Mouse (Mus musculus): ENCODE results near the gene Brd2. TPM values are rescaled to one million over a fixed set of nuclear protein-coding genes. Genes with fewer than 3 reads are reported as not detected.
A peak's percentile ranks its signal among the peaks of the same experiment; 100 is the strongest.

Gene Brd2
- polyA plus RNA-seq, 1 experiment = 117 TPM

- TF ChIP-seq POLR2A (IDR thresholded peaks at IDR 0.05; ENCODE audit: low read depth, low read length) (no peak), CTCF (conservative IDR thresholded peaks at IDR 0.05; ENCODE audit: insufficient read depth, insufficient read length, low read depth, low read length) (no peak)
- WGBS = 75% methylated on average over 7 of the region's 7 CpGs
- DNase-seq = no peak
- H3K27me3 ChIP-seq (replicated peaks; ENCODE audit: control insufficient read depth, insufficient read depth, low read length) = no peaks in the 10 kb centered on the region
- peaks cover 6% of the 10 kb centered on the region for H3K4me1 ChIP-seq (ENCODE audit: control insufficient read depth, insufficient read depth, low read length)
- peaks cover 55% of the 10 kb centered on the region for H3K36me3 ChIP-seq (ENCODE audit: control insufficient read depth, insufficient read depth, low read length)
- no peak overlapping the region for H3K4me3 ChIP-seq (ENCODE audit: insufficient read depth, low read depth, low read length)
- H3K27ac ChIP-seq (ENCODE audit: insufficient read depth, low read depth, low read length) = no peak overlapping the region
These were observed 8.3 kb downstream of the Brd2 start for GRCm38 (mm10) chr17:34114114-34114513.

GRCm38 (mm10) chr17:34110309-34110708, 12.1 kb downstream of the Brd2 start:
- no peak for DNase-seq
- Histone ChIP-seq H3K36me3 (ENCODE audit: control insufficient read depth, insufficient read depth, low read length) (peaks cover 32% of the 10 kb centered on the region), H3K4me3 (ENCODE audit: insufficient read depth, low read depth, low read length) (no peak overlapping the region), H3K27me3 (replicated peaks; ENCODE audit: control insufficient read depth, insufficient read depth, low read length) (no peaks in the 10 kb centered on the region), H3K4me1 (ENCODE audit: control insufficient read depth, insufficient read depth, low read length) (no peaks in the 10 kb centered on the region), H3K27ac (ENCODE audit: insufficient read depth, low read depth, low read length) (no peak overlapping the region)
- 41% methylated on average over 8 of the region's 8 CpGs for WGBS
- TF ChIP-seq CTCF (conservative IDR thresholded peaks at IDR 0.05; ENCODE audit: insufficient read depth, insufficient read length, low read depth, low read length) = no peak
- TF ChIP-seq POLR2A (IDR thresholded peaks at IDR 0.05; ENCODE audit: low read depth, low read length) = no peak

DNA sequence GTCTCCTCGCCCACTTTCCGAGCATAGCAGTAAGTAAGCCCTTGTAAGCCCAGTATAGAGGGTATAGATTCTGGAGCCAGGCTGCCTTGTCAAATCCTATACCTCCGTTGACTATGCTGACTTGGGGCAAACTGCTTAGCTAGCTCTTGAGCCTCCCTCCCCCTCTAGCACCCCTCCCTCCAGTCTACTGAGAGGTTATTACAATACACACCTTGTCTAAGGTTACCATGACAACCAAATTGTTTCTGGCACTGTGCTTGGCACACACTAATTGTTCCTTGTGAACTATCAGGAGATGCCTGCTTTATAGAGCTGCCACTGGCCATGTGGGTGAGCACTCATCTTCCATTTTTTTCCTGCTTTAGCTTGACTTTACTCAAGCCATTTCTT, 12.6 kb downstream of the Brd2 start:
- Histone ChIP-seq H3K27ac (ENCODE audit: insufficient read depth, low read depth, low read length) (no peak overlapping the region), H3K4me3 (ENCODE audit: insufficient read depth, low read depth, low read length) (no peak overlapping the region), H3K36me3 (ENCODE audit: control insufficient read depth, insufficient read depth, low read length) (peaks cover 28% of the 10 kb centered on the region), H3K4me1 (ENCODE audit: control insufficient read depth, insufficient read depth, low read length) (no peaks in the 10 kb centered on the region), H3K27me3 (replicated peaks; ENCODE audit: control insufficient read depth, insufficient read depth, low read length) (no peaks in the 10 kb centered on the region)
- TF ChIP-seq CTCF (conservative IDR thresholded peaks at IDR 0.05; ENCODE audit: insufficient read depth, insufficient read length, low read depth, low read length) (no peak), POLR2A (IDR thresholded peaks at IDR 0.05; ENCODE audit: low read depth, low read length) (no peak)
- WGBS = 71% methylated on average over 3 of the region's 3 CpGs
- DNase-seq = no peak

DNA sequence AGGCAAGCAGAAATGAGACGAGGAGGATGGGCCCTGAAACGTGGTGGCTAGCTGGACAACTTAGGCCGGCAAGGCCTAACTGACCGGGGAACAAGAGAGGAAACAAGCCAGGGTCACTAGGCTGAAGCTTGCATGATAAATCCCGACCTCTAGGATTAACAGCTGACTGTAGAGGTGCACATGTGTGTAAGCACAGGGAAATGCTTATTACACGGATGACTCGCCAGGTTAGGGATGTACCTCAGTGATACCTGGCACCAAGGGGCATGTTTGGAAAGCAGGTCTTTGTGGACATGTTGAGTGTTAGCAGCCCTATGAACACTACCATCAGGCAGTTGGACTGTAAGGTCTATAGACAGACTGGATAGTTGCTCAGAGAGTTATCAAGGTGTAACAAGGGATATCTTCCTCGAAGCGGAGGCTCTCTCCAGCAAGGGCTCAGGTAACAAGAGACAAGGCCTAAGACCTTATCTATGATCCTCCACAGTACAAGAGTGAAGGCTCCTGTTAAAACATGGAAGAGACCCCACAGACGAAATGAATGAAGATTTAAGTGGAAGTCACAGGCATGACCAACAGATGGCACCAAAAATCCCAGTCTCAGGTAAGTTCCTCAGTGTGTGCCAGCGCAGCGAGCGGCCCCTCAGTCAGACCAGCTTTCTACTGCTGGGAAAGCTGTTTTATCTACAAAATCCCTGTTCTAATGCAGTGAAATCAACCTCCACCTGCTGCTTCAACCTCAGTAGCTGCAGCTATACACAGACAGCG, 13.2 kb downstream of the Brd2 start:
- no peak for DNase-seq
- H3K4me3 ChIP-seq (ENCODE audit: insufficient read depth, low read depth, low read length) = no peak overlapping the region
- peaks cover 26% of the 10 kb centered on the region for H3K36me3 ChIP-seq (ENCODE audit: control insufficient read depth, insufficient read depth, low read length)
- no peaks in the 10 kb centered on the region for H3K27me3 ChIP-seq (replicated peaks; ENCODE audit: control insufficient read depth, insufficient read depth, low read length)
- TF ChIP-seq CTCF (conservative IDR thresholded peaks at IDR 0.05; ENCODE audit: insufficient read depth, insufficient read length, low read depth, low read length) (peak; percentile 29; the same call in 1 of the 2 replicates), POLR2A (IDR thresholded peaks at IDR 0.05; ENCODE audit: low read depth, low read length) (no peak)
- no peak overlapping the region for H3K27ac ChIP-seq (ENCODE audit: insufficient read depth, low read depth, low read length)
- 78% methylated on average over 14 of the region's 14 CpGs for WGBS
- H3K4me1 ChIP-seq (ENCODE audit: control insufficient read depth, insufficient read depth, low read length) = no peaks in the 10 kb centered on the region

DNA sequence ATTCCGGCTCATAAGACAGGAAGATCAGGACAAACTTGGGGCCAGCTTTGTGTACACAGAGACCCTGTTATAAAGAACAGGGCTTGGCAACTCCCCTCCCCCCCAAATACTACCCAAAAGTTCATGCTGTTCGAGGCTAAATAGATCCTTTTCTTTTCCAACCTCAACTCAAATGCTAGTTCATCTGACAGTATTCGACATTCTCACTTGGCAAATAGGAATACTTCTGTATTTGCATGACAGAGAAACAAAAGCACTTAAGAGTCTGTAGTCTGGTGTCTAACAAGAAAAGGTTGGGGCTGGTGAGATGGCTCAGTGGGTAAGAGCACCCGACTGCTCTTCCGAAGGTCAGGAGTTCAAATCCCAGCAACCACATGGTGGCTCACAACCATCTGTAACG, 14.0 kb downstream of the Brd2 start:
- H3K4me1 ChIP-seq (ENCODE audit: control insufficient read depth, insufficient read depth, low read length) = no peaks in the 10 kb centered on the region
- 71% methylated on average over 6 of the region's 6 CpGs for WGBS
- TF ChIP-seq CTCF (conservative IDR thresholded peaks at IDR 0.05; ENCODE audit: insufficient read depth, insufficient read length, low read depth, low read length) = no peak
- no peak for TF ChIP-seq POLR2A (IDR thresholded peaks at IDR 0.05; ENCODE audit: low read depth, low read length)
- no peak for DNase-seq
- H3K4me3 ChIP-seq (ENCODE audit: insufficient read depth, low read depth, low read length) = no peak overlapping the region
- no peaks in the 10 kb centered on the region for H3K27me3 ChIP-seq (replicated peaks; ENCODE audit: control insufficient read depth, insufficient read depth, low read length)
- peaks cover 19% of the 10 kb centered on the region for H3K36me3 ChIP-seq (ENCODE audit: control insufficient read depth, insufficient read depth, low read length)
- no peak overlapping the region for H3K27ac ChIP-seq (ENCODE audit: insufficient read depth, low read depth, low read length)

GRCm38 (mm10) chr17:34107109-34107867, 15.1 kb downstream of the Brd2 start:
- H3K36me3 ChIP-seq (ENCODE audit: control insufficient read depth, insufficient read depth, low read length) = peaks cover 8% of the 10 kb centered on the region
- H3K4me1 ChIP-seq (ENCODE audit: control insufficient read depth, insufficient read depth, low read length) = no peaks in the 10 kb centered on the region
- WGBS = 81% methylated on average over 7 of the region's 7 CpGs
- no peak overlapping the region for H3K27ac ChIP-seq (ENCODE audit: insufficient read depth, low read depth, low read length)
- no peak for TF ChIP-seq POLR2A (IDR thresholded peaks at IDR 0.05; ENCODE audit: low read depth, low read length)
- TF ChIP-seq CTCF (conservative IDR thresholded peaks at IDR 0.05; ENCODE audit: insufficient read depth, insufficient read length, low read depth, low read length) = no peak
- H3K27me3 ChIP-seq (replicated peaks; ENCODE audit: control insufficient read depth, insufficient read depth, low read length) = no peaks in the 10 kb centered on the region
- DNase-seq = no peak
- no peak overlapping the region for H3K4me3 ChIP-seq (ENCODE audit: insufficient read depth, low read depth, low read length)

DNA sequence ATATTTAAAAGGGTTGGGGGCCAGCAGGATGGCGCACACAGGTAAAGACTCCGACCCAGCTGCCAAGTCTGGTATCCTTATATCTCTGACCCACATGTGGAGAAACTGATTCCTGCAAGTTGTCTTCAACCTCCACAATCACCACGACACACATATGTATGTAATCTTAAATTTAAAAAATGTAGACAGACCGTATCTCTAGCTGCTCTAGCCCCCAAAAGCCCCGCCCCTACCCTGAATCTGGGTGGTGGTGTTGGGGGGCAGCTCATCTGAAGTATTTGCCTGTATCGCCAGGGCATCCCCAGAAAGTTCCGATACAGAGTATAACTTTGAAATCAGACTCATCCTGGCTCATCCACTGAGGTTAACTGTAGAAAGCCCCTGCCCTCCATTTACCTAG, 15.9 kb downstream of the Brd2 start:
- Histone ChIP-seq H3K27me3 (replicated peaks; ENCODE audit: control insufficient read depth, insufficient read depth, low read length) (no peaks in the 10 kb centered on the region), H3K27ac (ENCODE audit: insufficient read depth, low read depth, low read length) (no peak overlapping the region), H3K4me3 (ENCODE audit: insufficient read depth, low read depth, low read length) (no peak overlapping the region), H3K4me1 (ENCODE audit: control insufficient read depth, insufficient read depth, low read length) (no peaks in the 10 kb centered on the region), H3K36me3 (ENCODE audit: control insufficient read depth, insufficient read depth, low read length) (peaks cover 2% of the 10 kb centered on the region)
- TF ChIP-seq CTCF (conservative IDR thresholded peaks at IDR 0.05; ENCODE audit: insufficient read depth, insufficient read length, low read depth, low read length) (no peak), POLR2A (IDR thresholded peaks at IDR 0.05; ENCODE audit: low read depth, low read length) (no peak)
- WGBS = 93% methylated on average over 7 of the region's 7 CpGs
- DNase-seq = no peak

All from kidney, adult 2 months (tissue).